Mouse (Mus musculus): ENCODE measurements around the gene 1700001P01Rik.

DNA sequence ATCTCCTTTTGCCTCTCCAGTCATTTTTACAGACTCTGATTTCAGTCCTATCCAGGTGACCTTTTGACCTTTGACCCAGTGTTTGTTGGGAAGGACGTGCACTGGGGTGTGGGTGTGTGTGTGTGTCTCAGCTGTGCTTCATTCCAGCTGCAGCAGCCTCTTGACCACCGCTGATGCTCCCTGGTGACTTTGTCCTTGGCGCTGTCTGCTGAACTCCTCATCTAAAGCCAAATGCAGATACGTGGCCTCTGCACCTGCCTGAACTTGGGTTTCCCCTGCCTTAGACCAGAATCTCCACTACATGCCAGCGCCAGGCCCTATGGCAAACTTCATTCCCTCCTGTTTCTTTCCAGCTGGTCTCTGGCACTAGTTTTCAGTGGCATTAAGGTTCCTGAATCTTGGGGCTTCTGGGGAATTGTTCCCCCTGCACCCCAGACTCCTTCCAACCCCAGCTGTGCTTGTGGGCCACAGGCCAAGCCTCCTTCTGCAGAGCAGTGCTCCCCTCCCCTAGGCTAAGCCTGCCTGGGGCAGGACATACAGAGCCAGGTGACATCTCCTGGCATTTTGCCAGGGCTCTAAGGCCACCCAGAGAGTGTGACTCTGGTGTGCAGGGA, 33.0 kb upstream of the 1700001P01Rik start:
- TF ChIP-seq POLR2A (IDR thresholded peaks at IDR 0.05; ENCODE audit: borderline replicate concordance, extremely low read depth, insufficient read depth, insufficient read length, poor library complexity, severe bottlenecking) (no peak), CTCF (IDR thresholded peaks at IDR 0.05; ENCODE audit: borderline replicate concordance, extremely low read depth, insufficient read depth, insufficient read length) (no peak)
